Mouse (Mus musculus) hindbrain, embryonic 15.5 days (tissue): ENCODE data around the gene Pld3. TPM values are rescaled to one million over a fixed set of nuclear protein-coding genes. Genes with fewer than 3 reads are reported as not detected.

Experiments
- ATAC-seq: fragments of 200-750 bp; cut with Nextera tagmentation; 2 replicates; pipeline ENCODE4 v1.8.0; 2017; ENCODE audit warnings: low read depth, moderate number of reproducible peaks, moderate TSS enrichment; ENCODE audit not compliant: low FRiP score
- H3K27ac ChIP-seq: fragments of 300-500 bp; sonication (generic); replicated peaks from 2 replicates; pipeline ENCODE4 v1.5.1; 2015; ENCODE audit warnings: mild to moderate bottlenecking, inconsistent platforms
- H3K27me3 ChIP-seq: fragments of 300-500 bp; sonication (generic); 2 replicates; pipeline ENCODE4 v1.6.1; 2015; ENCODE audit warnings: control low read depth, inconsistent platforms
- H3K36me3 ChIP-seq: fragments of 300-500 bp; sonication (generic); 2 replicates; pipeline ENCODE4 v1.6.1; 2015; ENCODE audit warnings: control low read depth, inconsistent platforms
- H3K4me1 ChIP-seq: fragments of 300-500 bp; sonication (generic); replicated peaks from 2 replicates; pipeline ENCODE4 v1.6.1; 2015; ENCODE audit warnings: control low read depth, inconsistent platforms
- H3K4me2 ChIP-seq: fragments of 300-500 bp; sonication (generic); 2 replicates; pipeline ENCODE4 v1.6.1; 2015; ENCODE audit warnings: moderate library complexity, mild to moderate bottlenecking, inconsistent platforms
- H3K4me3 ChIP-seq: fragments of 300-500 bp; sonication (generic); 2 replicates; pipeline ENCODE4 v1.5.1; 2015; ENCODE audit warnings: mild to moderate bottlenecking, inconsistent platforms
- H3K9ac ChIP-seq: fragments of 300-500 bp; sonication (generic); 2 replicates; pipeline ENCODE4 v1.6.1; 2015; ENCODE audit warnings: inconsistent platforms
- H3K9me3 ChIP-seq: fragments of 300-500 bp; sonication (generic); 2 replicates; pipeline ENCODE4 v1.6.1; 2016; ENCODE audit warnings: control low read depth, inconsistent platforms
- WGBS: fragments of 180-500 bp; shearing (Covaris S2); methylation state at CpG from one replicate; pipeline ENCODE4 v1.1.7; 2015; 5-methylcytosine and 5-hydroxymethylcytosine counted together
- polyA plus RNA-seq: library from polyadenylated mRNA; unstranded; fragments of >200 nt; fragmentation: Nextera tagmentation; extraction: Ambion mirVana; gene quantifications from 2 replicates; pipeline ENCODE4 v1.2.1, GENCODE M21; 2015

Gene Pld3
- polyA plus RNA-seq, 1 experiment from 2014 or later: 189 TPM

GRCm38 (mm10) chr7:27549597-27549996 is 3.4 kb downstream of the Pld3 start:
- Histone ChIP-seq H3K9ac (no peak overlapping the region), H3K4me1 (peaks cover 21% of the 10 kb centered on the region), H3K9me3 (no peaks in the 10 kb centered on the region), H3K4me2 (no peak overlapping the region), H3K27ac (no peak overlapping the region), H3K4me3 (no peak overlapping the region), H3K36me3 (no peaks in the 10 kb centered on the region), H3K27me3 (no peaks in the 10 kb centered on the region)
- WGBS: 84% methylated on average over 6 of the region's 6 CpGs
- ATAC-seq: no peak

- Histone ChIP-seq H3K9ac (no peak overlapping the region), H3K4me2 (no peak overlapping the region), H3K27me3 (no peaks in the 10 kb centered on the region), H3K4me3 (no peak overlapping the region), H3K27ac (no peak overlapping the region), H3K9me3 (no peaks in the 10 kb centered on the region), H3K36me3 (0 out of 2 replicates have a peak, but pooled peaks cover 12% of the 10 kb centered on the region), H3K4me1 (peaks cover 21% of the 10 kb centered on the region)
- no peak for ATAC-seq
- 90% methylated on average over 12 of the region's 12 CpGs for WGBS
Observed at GRCm38 (mm10) chr7:27544675-27545370, 8.2 kb downstream of the Pld3 start.

DNA sequence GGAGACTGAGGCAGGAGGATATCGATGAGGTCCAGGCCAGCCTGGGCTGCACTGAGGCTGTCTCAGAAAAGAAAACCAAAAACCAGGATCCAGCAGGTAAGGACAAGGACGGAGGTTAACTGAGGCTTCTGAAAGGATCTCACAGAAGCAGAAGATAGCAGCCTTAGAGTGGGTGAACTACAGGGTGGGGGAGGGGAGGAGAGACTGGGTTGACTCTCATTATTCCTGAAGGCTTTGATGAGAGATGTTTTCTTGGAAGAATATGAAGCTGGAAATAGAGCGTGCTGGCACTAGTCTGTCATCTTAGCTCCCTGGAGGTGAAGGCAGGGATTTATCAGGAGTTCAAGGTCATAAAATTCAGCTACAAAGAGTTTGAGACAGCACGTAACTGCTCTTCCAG is 9.2 kb downstream of the Pld3 start:
- 94% methylated on average over 4 of the region's 4 CpGs for WGBS

DNA sequence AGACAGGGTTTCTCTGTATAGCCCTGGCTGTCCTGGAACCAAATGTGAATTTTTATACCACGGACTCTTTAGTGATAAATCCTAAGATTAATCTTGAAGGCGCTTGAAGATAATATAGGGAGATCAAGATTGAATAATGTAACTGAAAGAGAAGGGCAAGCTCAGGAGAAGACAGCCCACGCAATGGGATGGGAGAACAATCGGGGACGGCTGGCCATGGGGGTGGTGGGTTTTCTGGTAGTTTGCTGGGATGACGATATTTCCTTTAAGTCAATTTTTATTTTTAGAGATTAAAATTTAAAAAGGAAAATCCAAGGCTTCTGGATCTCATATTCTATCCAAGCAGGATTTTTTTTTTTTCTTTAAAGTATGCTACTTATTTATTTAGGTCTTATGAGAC is 10.0 kb downstream of the Pld3 start:
- no peaks in the 10 kb centered on the region for H3K27me3 ChIP-seq
- H3K36me3 ChIP-seq: peaks cover 26% of the 10 kb centered on the region
- peaks cover 21% of the 10 kb centered on the region for H3K4me1 ChIP-seq
- no peaks in the 10 kb centered on the region for H3K9me3 ChIP-seq
- H3K27ac ChIP-seq: peak overlapping the region; percentile 70
- peak overlapping the region; percentile 72 for H3K4me2 ChIP-seq
- no peak; the same call in 1 of the 2 replicates for ATAC-seq
- H3K4me3 ChIP-seq: peak overlapping the region; percentile 75
- 56% methylated on average over 6 of the region's 6 CpGs for WGBS
- peak overlapping the region; percentile 80 for H3K9ac ChIP-seq

More for the DNA sequence above, 9.2 kb downstream of the Pld3 start:
- Histone ChIP-seq H3K4me2 (no peak overlapping the region), H3K27me3 (no peaks in the 10 kb centered on the region), H3K4me1 (peaks cover 21% of the 10 kb centered on the region), H3K27ac (no peak overlapping the region), H3K36me3 (peaks cover 21% of the 10 kb centered on the region; the same call in 1 of the 2 replicates), H3K9me3 (no peaks in the 10 kb centered on the region), H3K4me3 (no peak overlapping the region), H3K9ac (no peak overlapping the region)
- ATAC-seq: no peak

DNA sequence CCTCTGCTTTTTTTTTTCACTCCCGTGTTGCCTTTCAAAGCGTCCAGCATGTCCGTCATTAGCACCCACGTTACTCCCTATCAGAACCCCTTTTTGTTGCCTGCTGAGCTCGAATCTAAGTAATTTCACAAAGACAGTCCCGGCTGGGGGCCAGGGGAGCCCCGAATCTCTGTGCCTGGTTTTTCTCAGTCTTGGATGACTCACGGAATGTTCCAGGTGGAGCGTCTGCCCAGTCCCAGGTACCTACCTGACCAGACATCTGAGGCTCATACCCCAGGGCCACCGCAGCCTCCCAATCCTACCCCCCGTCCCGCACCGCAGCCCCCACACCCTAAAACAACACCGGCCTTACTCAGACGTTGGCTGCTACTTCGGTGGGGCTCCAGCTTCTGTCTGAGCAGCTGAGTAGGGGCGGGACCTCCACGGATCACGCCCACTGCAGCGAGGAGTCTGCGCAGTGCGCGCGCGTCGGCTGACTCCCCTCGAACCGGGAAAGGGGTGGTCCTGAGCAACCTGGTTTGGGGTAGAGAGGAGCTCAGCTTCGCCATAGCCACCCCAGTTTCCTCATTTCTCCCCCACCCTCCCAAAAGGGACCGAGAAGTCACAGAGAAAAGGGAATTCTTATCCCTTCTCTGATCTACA is 10.5 kb downstream of the Pld3 start:
- 2% methylated on average over 30 of the region's 30 CpGs for WGBS
- no peaks in the 10 kb centered on the region for H3K27me3 ChIP-seq
- no peaks in the 10 kb centered on the region for H3K9me3 ChIP-seq
- peaks cover 31% of the 10 kb centered on the region for H3K36me3 ChIP-seq
- peak overlapping the region; percentile 70 for H3K27ac ChIP-seq
- peak; percentile 95 for ATAC-seq
- peak overlapping the region; percentile 72 for H3K4me2 ChIP-seq
- H3K9ac ChIP-seq: peak overlapping the region; percentile 80
- peaks cover 21% of the 10 kb centered on the region for H3K4me1 ChIP-seq
- peak overlapping the region; percentile 75 for H3K4me3 ChIP-seq

DNA sequence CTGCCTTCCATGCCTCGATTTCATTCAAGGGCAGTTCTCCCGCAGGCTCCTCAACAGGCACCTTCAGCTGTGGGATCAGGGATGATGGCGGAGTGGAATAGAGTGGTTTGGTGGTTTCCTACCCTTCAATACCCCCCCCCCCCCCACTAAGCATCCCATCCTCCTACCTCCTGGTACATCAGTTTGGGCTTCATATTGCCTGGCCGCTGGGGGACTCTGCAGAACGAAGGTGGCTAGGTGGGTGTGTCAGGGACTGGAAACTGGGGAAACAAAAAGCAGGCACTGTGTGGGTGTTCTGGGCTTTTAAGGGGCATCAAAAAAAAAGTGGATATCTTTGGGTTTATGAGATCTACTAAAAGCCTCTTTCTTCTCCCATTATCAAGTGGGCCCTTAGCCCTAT is 11.1 kb downstream of the Pld3 start:
- Histone ChIP-seq H3K36me3 (peaks cover 37% of the 10 kb centered on the region), H3K4me1 (peaks cover 21% of the 10 kb centered on the region), H3K27me3 (no peaks in the 10 kb centered on the region), H3K27ac (no peak overlapping the region), H3K9me3 (no peaks in the 10 kb centered on the region), H3K4me2 (peak overlapping the region; percentile 72), H3K4me3 (peak overlapping the region; percentile 75), H3K9ac (peak overlapping the region; percentile 80)
- WGBS: 57% methylated on average over 5 of the region's 5 CpGs
- ATAC-seq: no peak

DNA sequence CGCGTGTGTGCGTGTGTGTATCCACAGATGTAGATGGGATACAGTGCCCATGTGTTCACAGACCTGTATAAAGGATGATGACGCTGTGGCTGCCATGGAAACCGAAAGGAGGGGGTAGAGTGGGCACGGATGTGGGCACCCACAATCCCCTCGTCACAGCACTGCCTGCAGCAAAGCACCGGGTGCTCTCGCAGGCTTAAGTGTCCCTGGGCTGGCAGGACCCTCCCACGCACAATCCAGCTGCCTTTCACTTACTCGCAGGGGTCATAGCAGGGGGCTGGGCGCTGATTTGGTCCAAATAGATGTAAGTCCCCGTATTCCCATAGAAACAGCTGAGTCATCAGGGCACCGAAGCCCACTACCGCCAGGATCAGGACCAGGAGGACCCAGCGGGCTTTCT is 11.6 kb downstream of the Pld3 start:
- Histone ChIP-seq H3K27ac (no peak overlapping the region), H3K9ac (peak overlapping the region; percentile 80; the same call in 1 of the 2 replicates), H3K9me3 (no peaks in the 10 kb centered on the region), H3K4me1 (peaks cover 21% of the 10 kb centered on the region), H3K4me2 (peak overlapping the region; percentile 72), H3K27me3 (no peaks in the 10 kb centered on the region), H3K36me3 (peaks cover 42% of the 10 kb centered on the region), H3K4me3 (peak overlapping the region; percentile 75)
- ATAC-seq: peak; percentile 60; the same call in 1 of the 2 replicates
- 59% methylated on average over 16 of the region's 16 CpGs for WGBS

- Histone ChIP-seq H3K9ac (no peak overlapping the region), H3K4me2 (peak overlapping the region; percentile 72; the same call in 1 of the 2 replicates), H3K27me3 (no peaks in the 10 kb centered on the region), H3K27ac (no peak overlapping the region), H3K4me3 (no peak overlapping the region), H3K36me3 (peaks cover 46% of the 10 kb centered on the region), H3K9me3 (no peaks in the 10 kb centered on the region), H3K4me1 (peaks cover 21% of the 10 kb centered on the region)
- no peak for ATAC-seq
- 85% methylated on average over 6 of the region's 6 CpGs for WGBS
Observed at GRCm38 (mm10) chr7:27540935-27541334, 12.1 kb downstream of the Pld3 start.

DNA sequence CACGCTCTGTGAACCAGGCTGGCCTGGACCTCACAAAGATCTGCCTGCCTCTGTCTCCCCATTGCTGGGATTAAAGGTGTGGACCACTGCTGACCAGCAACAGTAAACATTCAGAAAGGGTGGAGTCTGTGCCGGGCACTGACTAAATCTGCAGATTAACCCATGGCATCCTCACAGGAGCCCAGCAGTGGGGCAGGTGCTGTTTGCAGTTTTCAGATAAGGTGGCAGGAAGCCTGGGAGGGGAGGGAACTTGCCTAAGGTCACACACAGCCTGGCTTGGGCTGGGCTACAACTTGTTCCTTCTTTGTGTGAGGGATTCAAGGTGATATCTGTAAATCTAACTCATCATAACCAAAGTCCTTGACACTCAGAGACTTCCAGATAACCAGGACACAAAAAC is 12.5 kb downstream of the Pld3 start:
- Histone ChIP-seq H3K4me1 (peaks cover 21% of the 10 kb centered on the region), H3K27me3 (no peaks in the 10 kb centered on the region), H3K4me3 (no peak overlapping the region), H3K4me2 (no peak overlapping the region), H3K9ac (no peak overlapping the region), H3K36me3 (peaks cover 50% of the 10 kb centered on the region), H3K9me3 (no peaks in the 10 kb centered on the region), H3K27ac (no peak overlapping the region)
- WGBS: 81% methylated on average over 2 of the region's 2 CpGs
- no peak for ATAC-seq

- H3K27ac ChIP-seq: no peak overlapping the region
- H3K36me3 ChIP-seq: peaks cover 50% of the 10 kb centered on the region
- H3K4me3 ChIP-seq: no peak overlapping the region
- no peak overlapping the region for H3K9ac ChIP-seq
- H3K27me3 ChIP-seq: no peaks in the 10 kb centered on the region
- no peak for ATAC-seq
- H3K4me2 ChIP-seq: no peak overlapping the region
- H3K9me3 ChIP-seq: no peaks in the 10 kb centered on the region
- 90% methylated on average over 2 of the region's 2 CpGs for WGBS
- H3K4me1 ChIP-seq: peaks cover 21% of the 10 kb centered on the region
Observed at GRCm38 (mm10) chr7:27538797-27539196, 14.2 kb downstream of the Pld3 start.

- Histone ChIP-seq H3K4me3 (no peak overlapping the region), H3K9me3 (no peaks in the 10 kb centered on the region), H3K9ac (no peak overlapping the region), H3K27ac (no peak overlapping the region), H3K4me2 (no peak overlapping the region), H3K36me3 (peaks cover 57% of the 10 kb centered on the region), H3K27me3 (no peaks in the 10 kb centered on the region), H3K4me1 (peaks cover 20% of the 10 kb centered on the region)
- ATAC-seq: no peak
- WGBS: 93% methylated on average over 8 of the region's 8 CpGs
Observed at GRCm38 (mm10) chr7:27537998-27538397, 15.0 kb downstream of the Pld3 start.

DNA sequence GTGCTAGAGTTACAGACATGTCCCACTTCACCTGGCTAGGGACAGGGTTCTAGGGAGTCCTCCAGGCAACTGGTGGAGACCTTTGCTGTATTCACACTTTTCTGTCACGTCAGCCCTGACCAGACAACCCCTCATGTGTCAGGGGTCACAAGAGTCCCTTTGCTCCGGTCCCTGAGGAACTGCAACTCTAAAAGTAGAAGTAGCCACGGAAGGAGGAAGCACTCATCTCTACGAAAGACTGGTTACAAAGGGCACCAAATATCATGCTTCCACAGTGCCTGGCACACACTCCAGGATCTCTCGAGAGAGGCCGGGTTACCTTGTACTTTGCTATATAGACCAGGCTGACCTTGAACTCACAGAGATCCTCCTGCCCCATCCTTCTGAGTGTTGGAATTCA is 16.4 kb downstream of the Pld3 start:
- 92% methylated on average over 6 of the region's 6 CpGs for WGBS
- Histone ChIP-seq H3K27me3 (no peaks in the 10 kb centered on the region), H3K9me3 (no peaks in the 10 kb centered on the region), H3K27ac (no peak overlapping the region), H3K4me2 (no peak overlapping the region), H3K4me1 (peaks cover 9% of the 10 kb centered on the region), H3K4me3 (no peak overlapping the region), H3K9ac (no peak overlapping the region), H3K36me3 (peaks cover 71% of the 10 kb centered on the region)
- no peak for ATAC-seq
